Mouse (Mus musculus): Measurements from ENCODE around the gene Csnk1d. TPM values are rescaled to one million over a fixed set of nuclear protein-coding genes. Genes with fewer than 3 reads are reported as not detected.

Gene Csnk1d
- polyA plus RNA-seq, 1 experiment = 106 TPM

- peak overlapping the region; percentile 73 for H3K4me3 ChIP-seq (ENCODE audit: control insufficient read depth, insufficient read depth, low read length)
- 3% methylated on average over 19 of the region's 35 CpGs for WGBS
- H3K4me1 ChIP-seq (replicated peaks; ENCODE audit: control insufficient read depth, insufficient read depth, low read length) = peaks cover 24% of the 10 kb centered on the region
- H3K27me3 ChIP-seq (ENCODE audit: control insufficient read depth, insufficient read depth, low read length) = no peaks in the 10 kb centered on the region
- peaks cover 7% of the 10 kb centered on the region for H3K36me3 ChIP-seq (ENCODE audit: control insufficient read depth, insufficient read depth, low read length)
- peak; percentile 42 for DNase-seq
- H3K27ac ChIP-seq (ENCODE audit: control insufficient read depth, insufficient read depth, low read length) = peak overlapping the region; percentile 58
- TF ChIP-seq CTCF (IDR thresholded peaks at IDR 0.05; ENCODE audit: borderline replicate concordance, control insufficient read depth, extremely low read depth, insufficient read depth, low read length, poor library complexity) (no peak), POLR2A (IDR thresholded peaks at IDR 0.05; ENCODE audit: control insufficient read depth, extremely low read depth, insufficient read depth, low read length, poor library complexity) (no peak)
Measured at GRCm38 (mm10) chr11:120990126-120990781, 876 bp downstream of the Csnk1d start.

GRCm38 (mm10) chr11:120989523-120989922, 1.6 kb downstream of the Csnk1d start:
- Histone ChIP-seq H3K4me1 (replicated peaks; ENCODE audit: control insufficient read depth, insufficient read depth, low read length) (peaks cover 24% of the 10 kb centered on the region), H3K27ac (ENCODE audit: control insufficient read depth, insufficient read depth, low read length) (no peak overlapping the region), H3K4me3 (ENCODE audit: control insufficient read depth, insufficient read depth, low read length) (no peak overlapping the region), H3K36me3 (ENCODE audit: control insufficient read depth, insufficient read depth, low read length) (peaks cover 9% of the 10 kb centered on the region), H3K27me3 (ENCODE audit: control insufficient read depth, insufficient read depth, low read length) (no peaks in the 10 kb centered on the region)
- TF ChIP-seq POLR2A (IDR thresholded peaks at IDR 0.05; ENCODE audit: control insufficient read depth, extremely low read depth, insufficient read depth, low read length, poor library complexity) = no peak
- no peak for TF ChIP-seq CTCF (IDR thresholded peaks at IDR 0.05; ENCODE audit: borderline replicate concordance, control insufficient read depth, extremely low read depth, insufficient read depth, low read length, poor library complexity)
- WGBS = 11% methylated on average over 1 of the region's 1 CpGs
- no peak for DNase-seq

- 0 out of 2 replicates have a peak overlapping the region, but pooled peaks have one; percentile 12 for H3K27ac ChIP-seq (ENCODE audit: control insufficient read depth, insufficient read depth, low read length)
Measured at GRCm38 (mm10) chr11:120988410-120988809, 2.7 kb downstream of the Csnk1d start.

GRCm38 (mm10) chr11:120987608-120988007, 3.5 kb downstream of the Csnk1d start:
- peaks cover 24% of the 10 kb centered on the region for H3K4me1 ChIP-seq (replicated peaks; ENCODE audit: control insufficient read depth, insufficient read depth, low read length)
- H3K4me3 ChIP-seq (ENCODE audit: control insufficient read depth, insufficient read depth, low read length) = no peak overlapping the region
- 82% methylated on average over 3 of the region's 3 CpGs for WGBS
- no peak overlapping the region for H3K27ac ChIP-seq (ENCODE audit: control insufficient read depth, insufficient read depth, low read length)
- peaks cover 26% of the 10 kb centered on the region for H3K36me3 ChIP-seq (ENCODE audit: control insufficient read depth, insufficient read depth, low read length)
- DNase-seq = no peak
- TF ChIP-seq POLR2A (IDR thresholded peaks at IDR 0.05; ENCODE audit: control insufficient read depth, extremely low read depth, insufficient read depth, low read length, poor library complexity) (no peak), CTCF (IDR thresholded peaks at IDR 0.05; ENCODE audit: borderline replicate concordance, control insufficient read depth, extremely low read depth, insufficient read depth, low read length, poor library complexity) (no peak)
- H3K27me3 ChIP-seq (ENCODE audit: control insufficient read depth, insufficient read depth, low read length) = no peaks in the 10 kb centered on the region

More at GRCm38 (mm10) chr11:120988410-120988809, 2.7 kb downstream of the Csnk1d start:
- peaks cover 18% of the 10 kb centered on the region for H3K36me3 ChIP-seq (ENCODE audit: control insufficient read depth, insufficient read depth, low read length)
- H3K4me3 ChIP-seq (ENCODE audit: control insufficient read depth, insufficient read depth, low read length) = no peak overlapping the region
- H3K4me1 ChIP-seq (replicated peaks; ENCODE audit: control insufficient read depth, insufficient read depth, low read length) = peaks cover 24% of the 10 kb centered on the region
- 95% methylated on average over 4 of the region's 4 CpGs for WGBS
- no peak for TF ChIP-seq POLR2A (IDR thresholded peaks at IDR 0.05; ENCODE audit: control insufficient read depth, extremely low read depth, insufficient read depth, low read length, poor library complexity)
- TF ChIP-seq CTCF (IDR thresholded peaks at IDR 0.05; ENCODE audit: borderline replicate concordance, control insufficient read depth, extremely low read depth, insufficient read depth, low read length, poor library complexity) = no peak
- H3K27me3 ChIP-seq (ENCODE audit: control insufficient read depth, insufficient read depth, low read length) = no peaks in the 10 kb centered on the region
- no peak for DNase-seq

DNA sequence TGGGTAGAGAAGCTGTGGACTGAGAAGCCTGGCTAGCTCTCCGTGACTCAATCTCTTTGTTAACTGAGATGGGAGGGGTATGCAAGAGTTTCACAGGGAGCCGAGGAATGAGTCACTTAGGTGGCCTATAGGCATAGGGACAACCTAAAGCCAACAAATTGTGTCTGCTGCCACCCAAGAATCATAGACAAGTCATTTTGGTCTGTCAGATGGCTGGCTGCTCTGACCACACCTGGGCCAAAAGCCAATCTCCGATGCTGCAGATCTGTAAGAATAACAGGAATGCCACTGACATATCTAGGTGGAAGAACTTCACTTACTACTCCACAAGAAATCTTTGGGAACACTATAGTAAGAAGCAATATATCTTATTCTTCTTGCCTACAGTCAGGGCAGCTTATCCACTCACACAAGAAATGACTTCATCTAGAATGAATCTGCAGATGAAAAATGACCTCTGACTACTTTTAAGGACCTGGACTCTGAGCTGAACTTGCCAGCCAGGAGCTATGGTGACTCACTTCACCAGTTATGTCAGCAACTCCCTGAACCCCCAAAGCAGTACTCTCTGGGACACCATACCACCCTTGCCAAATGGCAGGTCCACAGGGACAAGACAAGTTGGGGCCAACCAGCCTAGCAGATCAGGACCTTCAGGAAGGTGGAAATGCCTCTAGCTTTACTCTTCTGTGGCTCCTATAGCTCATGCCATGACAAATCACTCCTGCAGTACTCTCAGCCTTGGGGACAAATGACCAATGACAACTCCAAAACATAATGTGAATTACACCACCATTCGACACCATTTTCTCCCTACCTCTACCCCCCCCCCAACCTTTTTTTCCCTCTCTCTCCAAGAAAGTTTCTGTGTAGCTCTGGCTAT, 6.4 kb downstream of the Csnk1d start:
- Histone ChIP-seq H3K4me3 (ENCODE audit: control insufficient read depth, insufficient read depth, low read length) (no peak overlapping the region), H3K27me3 (ENCODE audit: control insufficient read depth, insufficient read depth, low read length) (no peaks in the 10 kb centered on the region), H3K27ac (ENCODE audit: control insufficient read depth, insufficient read depth, low read length) (no peak overlapping the region), H3K4me1 (replicated peaks; ENCODE audit: control insufficient read depth, insufficient read depth, low read length) (peaks cover 10% of the 10 kb centered on the region), H3K36me3 (ENCODE audit: control insufficient read depth, insufficient read depth, low read length) (peaks cover 53% of the 10 kb centered on the region)
- WGBS = 89% methylated on average over 4 of the region's 4 CpGs
- TF ChIP-seq POLR2A (IDR thresholded peaks at IDR 0.05; ENCODE audit: control insufficient read depth, extremely low read depth, insufficient read depth, low read length, poor library complexity) = no peak
- no peak for TF ChIP-seq CTCF (IDR thresholded peaks at IDR 0.05; ENCODE audit: borderline replicate concordance, control insufficient read depth, extremely low read depth, insufficient read depth, low read length, poor library complexity)
- DNase-seq = no peak

GRCm38 (mm10) chr11:120982459-120982858, 8.7 kb downstream of the Csnk1d start:
- TF ChIP-seq CTCF (IDR thresholded peaks at IDR 0.05; ENCODE audit: borderline replicate concordance, control insufficient read depth, extremely low read depth, insufficient read depth, low read length, poor library complexity) (no peak), POLR2A (IDR thresholded peaks at IDR 0.05; ENCODE audit: control insufficient read depth, extremely low read depth, insufficient read depth, low read length, poor library complexity) (no peak)
- H3K4me3 ChIP-seq (ENCODE audit: control insufficient read depth, insufficient read depth, low read length) = no peak overlapping the region
- no peak overlapping the region for H3K27ac ChIP-seq (ENCODE audit: control insufficient read depth, insufficient read depth, low read length)
- H3K4me1 ChIP-seq (replicated peaks; ENCODE audit: control insufficient read depth, insufficient read depth, low read length) = no peaks in the 10 kb centered on the region
- no peak for DNase-seq
- H3K27me3 ChIP-seq (ENCODE audit: control insufficient read depth, insufficient read depth, low read length) = no peaks in the 10 kb centered on the region
- H3K36me3 ChIP-seq (ENCODE audit: control insufficient read depth, insufficient read depth, low read length) = peaks cover 74% of the 10 kb centered on the region

Data from thymus, adult 2 months (tissue).